Mouse (Mus musculus): ENCODE data around the gene Il4. TPM values are rescaled to one million over a fixed set of nuclear protein-coding genes. Genes with fewer than 3 reads are reported as not detected.
A peak's percentile ranks its signal among the peaks of the same experiment; 100 is the strongest.

Gene Il4
- polyA plus RNA-seq, 1 experiment from 2014 or later: 1.0 TPM

DNA sequence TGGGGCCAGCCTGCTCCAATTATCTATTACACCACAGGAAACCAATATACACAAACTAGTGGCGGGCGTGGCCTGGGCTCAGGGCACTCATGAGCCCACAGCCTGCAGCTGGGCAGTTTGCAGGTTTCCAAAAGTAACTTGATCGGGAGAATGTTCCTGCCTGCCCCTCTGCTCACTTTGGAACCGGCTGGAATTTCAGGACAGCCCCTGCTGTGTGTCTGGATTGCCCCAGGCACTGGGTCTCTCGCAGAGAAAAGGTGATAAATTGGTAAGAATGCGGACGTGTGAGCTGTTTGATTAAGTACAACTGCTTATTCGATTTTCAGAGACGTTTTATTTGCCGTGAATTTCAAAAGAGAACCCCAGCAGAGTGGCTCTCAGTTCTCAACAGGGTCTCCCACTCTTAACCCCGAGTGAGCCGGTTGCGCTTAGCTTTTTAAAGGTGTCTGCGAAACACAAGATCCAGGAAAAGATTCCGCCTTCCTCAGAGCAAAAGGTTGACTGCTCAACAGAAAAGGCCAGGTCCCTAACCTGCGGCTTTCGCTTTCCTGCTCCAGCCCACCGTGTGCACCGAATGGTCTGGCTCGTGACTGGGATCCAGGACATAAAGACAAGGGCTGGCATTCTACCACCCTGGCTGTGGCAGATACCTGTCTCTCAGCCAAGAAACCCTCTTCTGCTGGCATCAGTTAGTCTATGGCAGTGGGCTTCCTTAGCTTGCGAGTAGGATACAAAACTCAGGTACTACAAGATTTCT is 18.8 kb upstream of the Il4 start:
- WGBS: 23% methylated on average over 21 of the region's 21 CpGs
- H3K4me1 ChIP-seq: peaks cover 7% of the 10 kb centered on the region
- H3K9me3 ChIP-seq: no peaks in the 10 kb centered on the region
- no peaks in the 10 kb centered on the region for H3K36me3 ChIP-seq
- H3K27ac ChIP-seq: no peak overlapping the region
- H3K4me2 ChIP-seq: no peak overlapping the region
- no peak overlapping the region for H3K4me3 ChIP-seq (replicated peaks)
- no peak overlapping the region for H3K9ac ChIP-seq
- ATAC-seq (ENCODE audit: insufficient read depth, low FRiP score, low read depth): no peak
- peaks cover 11% of the 10 kb centered on the region; the same call in 1 of the 2 replicates for H3K27me3 ChIP-seq (replicated peaks)

DNA sequence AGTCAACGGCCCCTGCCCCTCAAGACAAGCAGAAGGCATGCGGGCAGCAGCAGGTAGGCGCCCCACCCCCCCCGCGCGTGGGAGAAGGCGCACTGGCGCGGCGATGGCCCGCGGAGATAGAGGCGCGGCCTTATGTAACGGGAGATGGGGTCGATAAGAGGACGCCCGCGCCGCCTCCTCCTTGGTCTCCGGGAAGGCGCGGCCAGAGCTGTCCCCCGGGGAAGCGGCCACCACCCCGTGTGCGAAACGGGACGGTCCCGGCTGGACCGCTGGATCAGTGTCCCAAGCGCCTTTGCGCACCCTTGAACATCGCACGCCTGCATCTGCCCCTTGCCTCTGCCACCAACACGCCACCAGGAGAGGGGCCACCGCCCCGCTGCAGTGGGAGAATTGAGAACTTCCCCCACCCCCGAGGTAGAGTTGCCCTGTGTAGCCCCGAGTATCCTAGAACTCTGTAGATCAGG is 17.7 kb upstream of the Il4 start:
- peaks cover 11% of the 10 kb centered on the region; the same call in 1 of the 2 replicates for H3K27me3 ChIP-seq (replicated peaks)
- under 1% methylated on average over 39 of the region's 40 CpGs for WGBS
- H3K4me2 ChIP-seq: peak overlapping the region; percentile 77
- no peaks in the 10 kb centered on the region for H3K36me3 ChIP-seq
- peaks cover 7% of the 10 kb centered on the region for H3K4me1 ChIP-seq
- peak overlapping the region; percentile 33 for H3K4me3 ChIP-seq (replicated peaks)
- no peak overlapping the region for H3K9ac ChIP-seq
- H3K9me3 ChIP-seq: no peaks in the 10 kb centered on the region
- no peak for ATAC-seq (ENCODE audit: insufficient read depth, low FRiP score, low read depth)
- H3K27ac ChIP-seq: no peak overlapping the region

DNA sequence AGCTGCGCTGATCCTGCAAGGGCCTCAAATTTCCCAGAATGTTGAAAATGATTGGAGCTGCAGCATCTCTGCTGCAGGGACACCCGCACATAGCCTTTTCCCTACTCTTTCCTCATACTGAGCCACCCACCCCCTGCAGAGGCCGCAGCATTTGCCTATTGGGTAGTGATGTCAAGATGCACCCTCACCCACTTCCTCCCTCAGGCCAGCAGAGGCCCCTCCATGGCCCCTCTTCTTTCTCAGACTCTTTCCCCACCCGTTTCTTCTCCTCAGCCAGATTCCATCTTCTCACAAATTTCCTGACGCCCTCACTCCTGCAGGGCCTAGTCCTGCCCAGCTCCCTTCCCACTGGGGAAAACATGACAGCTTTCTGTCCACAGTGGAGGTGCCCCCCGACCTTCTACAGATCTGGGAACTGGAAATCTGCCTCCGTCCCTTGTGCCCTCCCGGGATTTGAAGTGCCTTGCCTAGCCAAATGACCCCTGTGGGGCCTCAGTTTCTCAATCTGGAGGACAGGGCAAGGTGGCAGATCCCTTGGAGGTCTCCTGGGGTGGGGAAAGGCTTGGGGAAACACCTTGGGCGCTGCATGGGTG is 17.2 kb upstream of the Il4 start:
- H3K36me3 ChIP-seq: no peaks in the 10 kb centered on the region
- peaks cover 7% of the 10 kb centered on the region for H3K4me1 ChIP-seq
- H3K9me3 ChIP-seq: no peaks in the 10 kb centered on the region
- peaks cover 11% of the 10 kb centered on the region; the same call in 1 of the 2 replicates for H3K27me3 ChIP-seq (replicated peaks)
- no peak overlapping the region for H3K9ac ChIP-seq
- WGBS: 45% methylated on average over 9 of the region's 9 CpGs
- ATAC-seq (ENCODE audit: insufficient read depth, low FRiP score, low read depth): no peak
- H3K4me2 ChIP-seq: peak overlapping the region; percentile 77
- no peak overlapping the region for H3K27ac ChIP-seq
- peak overlapping the region; percentile 33 for H3K4me3 ChIP-seq (replicated peaks)

DNA sequence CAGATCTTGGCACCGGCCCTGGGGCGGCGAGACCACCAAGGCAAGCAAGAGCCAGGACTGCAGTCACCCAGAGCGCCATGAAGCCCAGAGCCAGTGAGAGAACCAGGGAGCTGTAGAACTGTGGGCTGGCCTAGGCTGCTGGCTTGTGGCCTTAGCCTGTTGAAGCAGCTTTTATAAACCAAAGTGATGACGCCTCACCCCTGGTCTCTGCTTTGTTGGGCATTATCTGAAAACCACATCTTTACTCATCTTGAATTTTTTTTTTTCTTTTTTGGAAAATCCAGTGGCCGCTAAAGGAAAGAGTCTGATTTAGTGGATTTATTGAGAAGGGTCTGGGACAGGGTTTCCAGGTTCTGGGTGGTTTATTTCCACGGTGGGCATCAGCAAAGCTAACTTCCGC is 16.1 kb upstream of the Il4 start, which contains the start of gene Il13:
Gene Il13 (minus strand): TSS at position 147 of the 400 bp plus-strand sequence.
- Histone ChIP-seq H3K9me3 (no peaks in the 10 kb centered on the region), H3K4me1 (peaks cover 7% of the 10 kb centered on the region), H3K4me2 (no peak within 1 kb of the TSS), H3K4me3 (replicated peaks) (no peak within 1 kb of the TSS), H3K27ac (no peak within 1 kb of the TSS), H3K27me3 (replicated peaks) (peaks cover 11% of the 10 kb centered on the region; the same call in 1 of the 2 replicates), H3K36me3 (no peaks in the 10 kb centered on the region), H3K9ac (no peak within 1 kb of the TSS)
- WGBS: 92% methylated on average over 8 of the region's 8 CpGs
- no peak for ATAC-seq (ENCODE audit: insufficient read depth, low FRiP score, low read depth)

DNA sequence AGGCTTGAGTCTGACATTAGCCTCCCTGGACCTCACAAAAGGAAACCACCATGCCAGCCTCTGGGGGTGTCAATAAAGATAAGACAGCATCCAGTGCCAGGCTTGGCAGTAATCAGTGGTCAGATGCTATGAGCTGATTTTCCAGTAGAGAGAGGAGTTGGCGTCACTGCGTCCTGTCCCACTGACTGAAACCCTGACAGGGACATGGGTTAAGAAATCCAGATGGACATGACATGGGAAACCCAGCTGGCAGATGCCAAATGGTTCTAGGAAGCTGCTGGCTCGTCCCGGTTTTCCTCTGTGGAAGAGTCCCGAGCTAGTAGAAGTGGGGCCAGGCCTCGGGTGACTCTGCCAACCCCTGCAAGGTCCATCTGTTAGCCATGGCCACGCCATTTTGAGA is 15.2 kb upstream of the Il4 start:
- Histone ChIP-seq H3K4me3 (replicated peaks) (no peak overlapping the region), H3K4me1 (peaks cover 7% of the 10 kb centered on the region), H3K27ac (no peak overlapping the region), H3K4me2 (no peak overlapping the region), H3K27me3 (replicated peaks) (peaks cover 11% of the 10 kb centered on the region; the same call in 1 of the 2 replicates), H3K9ac (no peak overlapping the region), H3K36me3 (no peaks in the 10 kb centered on the region), H3K9me3 (no peaks in the 10 kb centered on the region)
- 82% methylated on average over 7 of the region's 7 CpGs for WGBS
- no peak for ATAC-seq (ENCODE audit: insufficient read depth, low FRiP score, low read depth)

DNA sequence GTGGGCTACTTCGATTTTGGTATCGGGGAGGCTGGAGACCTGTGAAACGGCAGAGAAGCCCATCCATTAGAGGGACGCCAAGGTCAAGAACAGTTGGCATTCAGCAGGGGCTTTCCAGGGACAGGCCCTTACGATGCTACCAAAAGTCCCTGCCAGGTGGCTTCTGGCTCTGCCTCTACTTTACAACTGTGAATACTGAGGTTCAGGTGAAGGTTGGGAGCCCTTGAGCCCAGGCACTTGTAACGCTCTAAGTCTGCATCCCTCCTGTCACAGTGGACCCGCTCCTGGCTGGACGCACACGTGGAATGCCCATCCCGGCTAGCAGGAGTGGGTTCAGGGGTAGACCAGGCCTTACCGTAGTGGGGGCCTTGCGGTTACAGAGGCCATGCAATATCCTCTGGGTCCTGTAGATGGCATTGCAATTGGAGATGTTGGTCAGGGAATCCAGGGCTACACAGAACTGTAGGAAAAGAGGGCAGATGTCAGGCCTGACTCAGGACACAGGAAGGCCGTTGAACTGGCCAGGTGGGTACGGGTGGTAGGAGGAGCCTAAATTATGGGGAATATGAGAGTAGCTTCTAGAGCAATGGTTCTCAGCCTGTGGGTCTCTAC is 13.8 kb upstream of the Il4 start:
- H3K27ac ChIP-seq: no peak overlapping the region
- no peak overlapping the region for H3K4me2 ChIP-seq
- H3K27me3 ChIP-seq (replicated peaks): peaks cover 11% of the 10 kb centered on the region; the same call in 1 of the 2 replicates
- H3K36me3 ChIP-seq: no peaks in the 10 kb centered on the region
- WGBS: 72% methylated on average over 14 of the region's 14 CpGs
- H3K9ac ChIP-seq: no peak overlapping the region
- H3K4me1 ChIP-seq: peaks cover 7% of the 10 kb centered on the region
- no peak overlapping the region for H3K4me3 ChIP-seq (replicated peaks)
- no peaks in the 10 kb centered on the region for H3K9me3 ChIP-seq
- ATAC-seq (ENCODE audit: insufficient read depth, low FRiP score, low read depth): no peak

DNA sequence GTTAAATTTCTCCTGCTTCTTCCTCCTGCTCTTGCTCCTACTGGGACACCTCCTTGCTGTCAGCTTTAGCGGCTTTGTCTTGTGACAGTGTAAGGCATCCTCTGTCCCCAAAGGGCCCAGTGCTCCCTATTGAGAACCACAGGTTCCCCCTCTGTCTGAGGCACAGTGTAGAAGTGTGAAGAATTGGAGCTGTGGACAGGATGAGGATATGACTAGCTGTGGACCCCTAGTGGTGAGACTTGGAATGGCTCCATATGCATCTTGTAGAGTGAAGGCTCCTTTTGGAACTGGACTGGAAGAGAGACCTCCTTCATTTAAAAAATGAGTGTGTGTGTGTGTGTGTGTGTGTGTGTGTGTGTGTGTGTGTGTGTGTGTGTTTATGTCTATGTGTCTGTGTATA is 9.4 kb upstream of the Il4 start:
- peak; percentile 68; the same call in 1 of the 2 replicates for ATAC-seq (ENCODE audit: insufficient read depth, low FRiP score, low read depth)
- no peaks in the 10 kb centered on the region; the same call in 1 of the 2 replicates for H3K27me3 ChIP-seq (replicated peaks)
- no peak overlapping the region for H3K9ac ChIP-seq
- WGBS: 17% methylated on average over 1 of the region's 1 CpGs
- H3K4me1 ChIP-seq: no peaks in the 10 kb centered on the region
- H3K4me3 ChIP-seq (replicated peaks): no peak overlapping the region
- no peaks in the 10 kb centered on the region for H3K36me3 ChIP-seq
- H3K27ac ChIP-seq: no peak overlapping the region
- H3K4me2 ChIP-seq: no peak overlapping the region
- no peaks in the 10 kb centered on the region for H3K9me3 ChIP-seq

DNA sequence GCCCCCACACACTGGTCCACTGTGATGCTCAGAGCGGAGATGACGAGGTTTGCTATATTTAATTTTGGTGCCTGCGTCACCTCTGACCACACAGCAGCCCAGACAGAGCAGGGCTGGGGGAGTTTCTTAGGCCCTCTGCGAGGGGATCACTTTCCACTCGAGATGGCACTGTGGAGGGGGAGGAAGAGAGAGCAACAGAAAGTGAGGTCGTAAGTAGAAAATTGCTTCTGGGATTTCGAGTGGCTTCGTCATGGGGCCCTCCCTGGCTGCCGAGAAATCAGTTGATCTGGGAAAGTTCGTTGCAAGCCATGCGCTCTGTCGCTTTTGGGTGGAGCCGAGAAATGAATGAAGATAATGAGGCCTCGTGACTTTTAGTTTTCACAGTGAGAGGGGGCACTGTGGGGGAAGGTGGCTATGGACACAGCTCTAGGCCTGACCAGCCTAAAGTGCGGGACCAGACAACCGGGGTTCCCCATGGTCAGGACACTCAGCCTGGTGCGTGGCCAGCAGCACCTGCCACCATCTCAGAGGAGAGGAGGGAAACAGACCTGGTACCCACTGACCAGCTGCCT is 8.4 kb upstream of the Il4 start:
- H3K4me1 ChIP-seq: no peaks in the 10 kb centered on the region
- no peak for ATAC-seq (ENCODE audit: insufficient read depth, low FRiP score, low read depth)

DNA sequence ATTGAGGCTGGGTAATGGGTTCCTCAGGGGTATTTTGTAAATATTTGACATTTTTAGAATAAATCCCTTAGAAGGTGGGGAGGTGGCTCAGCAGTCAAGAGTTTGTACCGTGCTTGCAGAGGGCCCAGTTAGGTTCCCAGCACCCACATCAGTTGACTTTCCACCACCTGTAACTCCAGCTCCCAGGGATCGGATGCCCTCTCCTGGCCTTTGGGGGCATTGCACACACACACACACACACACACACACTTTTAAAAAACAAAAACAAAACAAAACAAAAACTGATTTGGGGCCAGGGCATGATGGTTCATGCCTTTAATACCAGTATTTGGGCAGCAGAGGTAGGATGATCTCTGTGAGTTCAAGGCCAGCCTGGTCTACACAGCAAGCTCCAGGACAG is 5.7 kb upstream of the Il4 start:
- no peaks in the 10 kb centered on the region for H3K9me3 ChIP-seq
- no peak for ATAC-seq (ENCODE audit: insufficient read depth, low FRiP score, low read depth)
- H3K27me3 ChIP-seq (replicated peaks): no peaks in the 10 kb centered on the region; the same call in 1 of the 2 replicates
- H3K36me3 ChIP-seq: no peaks in the 10 kb centered on the region
- WGBS: 94% methylated on average over 2 of the region's 2 CpGs
- H3K27ac ChIP-seq: no peak overlapping the region
- H3K4me1 ChIP-seq: no peaks in the 10 kb centered on the region
- H3K9ac ChIP-seq: no peak overlapping the region
- no peak overlapping the region for H3K4me2 ChIP-seq
- no peak overlapping the region for H3K4me3 ChIP-seq (replicated peaks)

More for the DNA sequence above, 8.4 kb upstream of the Il4 start:
- H3K4me3 ChIP-seq (replicated peaks): no peak overlapping the region
- H3K27me3 ChIP-seq (replicated peaks): no peaks in the 10 kb centered on the region; the same call in 1 of the 2 replicates
- 65% methylated on average over 17 of the region's 17 CpGs for WGBS
- H3K9me3 ChIP-seq: no peaks in the 10 kb centered on the region
- H3K4me2 ChIP-seq: no peak overlapping the region
- H3K36me3 ChIP-seq: no peaks in the 10 kb centered on the region
- no peak overlapping the region for H3K27ac ChIP-seq
- H3K9ac ChIP-seq: no peak overlapping the region

DNA sequence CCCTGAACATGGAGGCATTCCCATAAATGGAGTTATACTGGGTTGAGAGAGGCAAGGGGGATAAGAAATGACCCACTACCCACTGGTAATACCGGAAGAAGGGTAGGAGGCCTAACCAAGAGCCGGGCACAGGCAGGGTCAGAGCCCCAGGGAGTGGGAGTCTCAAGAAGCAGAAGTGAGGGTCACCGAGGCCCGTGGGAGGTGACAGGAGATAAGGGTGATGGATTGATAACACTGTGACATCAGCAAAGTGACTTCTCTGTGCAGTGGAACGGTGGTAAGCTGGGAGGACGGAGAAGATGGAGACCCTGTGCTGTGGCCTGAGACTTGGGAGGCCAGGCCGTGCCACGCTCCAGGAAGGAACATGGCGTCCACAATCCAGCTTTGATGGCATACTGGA is 5.1 kb upstream of the Il4 start:
- no peak overlapping the region for H3K4me3 ChIP-seq (replicated peaks)
- H3K4me1 ChIP-seq: no peaks in the 10 kb centered on the region
- no peak overlapping the region for H3K4me2 ChIP-seq
- no peak overlapping the region for H3K9ac ChIP-seq
- H3K27me3 ChIP-seq (replicated peaks): no peaks in the 10 kb centered on the region; the same call in 1 of the 2 replicates
- H3K36me3 ChIP-seq: no peaks in the 10 kb centered on the region
- 67% methylated on average over 9 of the region's 9 CpGs for WGBS
- H3K27ac ChIP-seq: no peak overlapping the region
- no peaks in the 10 kb centered on the region for H3K9me3 ChIP-seq
- no peak for ATAC-seq (ENCODE audit: insufficient read depth, low FRiP score, low read depth)

DNA sequence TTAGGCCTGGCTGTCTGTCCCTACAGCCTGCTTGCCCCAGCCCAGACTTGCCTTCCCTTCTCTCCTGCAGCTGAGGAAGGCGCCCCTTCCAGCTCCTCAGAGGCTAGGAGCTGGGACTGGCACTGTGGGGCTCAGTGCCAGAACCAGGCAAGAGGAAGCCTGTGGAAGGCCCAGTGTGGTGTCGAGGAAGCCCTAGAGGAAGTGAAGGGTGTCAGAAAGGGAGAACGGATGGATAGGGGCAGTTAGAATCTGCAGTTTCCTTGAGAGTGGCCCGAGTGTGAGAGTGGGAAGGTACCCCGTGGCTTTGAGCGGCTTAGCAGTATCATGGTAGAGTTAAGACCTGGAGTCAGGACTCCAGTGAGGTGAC is 4.0 kb upstream of the Il4 start:
- Histone ChIP-seq H3K4me3 (replicated peaks) (no peak overlapping the region), H3K36me3 (no peaks in the 10 kb centered on the region), H3K4me2 (no peak overlapping the region), H3K4me1 (no peaks in the 10 kb centered on the region), H3K27me3 (replicated peaks) (no peaks in the 10 kb centered on the region; the same call in 1 of the 2 replicates), H3K27ac (no peak overlapping the region), H3K9me3 (no peaks in the 10 kb centered on the region), H3K9ac (no peak overlapping the region)
- ATAC-seq (ENCODE audit: insufficient read depth, low FRiP score, low read depth): no peak
- WGBS: 68% methylated on average over 6 of the region's 6 CpGs

All from stomach, embryonic 15.5 days (tissue).